Mouse (Mus musculus): ENCODE results near the gene Maz.

Maz gene

GRCm38 (mm10) chr7:127008239-127009019 is 18.4 kb downstream of the Maz start:
- DNase-seq (ENCODE audit: low spot score in 2 of 2) = no peak

- DNase-seq (ENCODE audit: low spot score in 2 of 2) = no peak
Measured at GRCm38 (mm10) chr7:127007313-127008024, 19.4 kb downstream of the Maz start.

GRCm38 (mm10) chr7:127004122-127004875 is 22.5 kb downstream of the Maz start:
- no peak for DNase-seq (ENCODE audit: low spot score in 2 of 2)

- no peak for DNase-seq (ENCODE audit: low spot score in 2 of 2)
Measured at GRCm38 (mm10) chr7:127003620-127004019, 23.2 kb downstream of the Maz start.

GRCm38 (mm10) chr7:126999568-126999967 is 27.3 kb downstream of the Maz start:
- no peak for DNase-seq (ENCODE audit: low spot score in 2 of 2)

GRCm38 (mm10) chr7:126996449-126996848 is 30.4 kb downstream of the Maz start:
- no peak for DNase-seq (ENCODE audit: low spot score in 2 of 2)

- DNase-seq (ENCODE audit: low spot score in 2 of 2) = peak; percentile 47 to 50
Measured at GRCm38 (mm10) chr7:126988816-126989215, 38.0 kb downstream of the Maz start.

- DNase-seq (ENCODE audit: low spot score in 2 of 2) = peak in 1 of 2 experiments; percentile 44
Measured at GRCm38 (mm10) chr7:126986319-126986718, 40.5 kb downstream of the Maz start.

- DNase-seq (ENCODE audit: low spot score in 2 of 2) = no peak
Measured at GRCm38 (mm10) chr7:126984667-126985444, 42.0 kb downstream of the Maz start.

GRCm38 (mm10) chr7:126983113-126983512 is 43.7 kb downstream of the Maz start:
- no peak for DNase-seq (ENCODE audit: low spot score in 2 of 2)

GRCm38 (mm10) chr7:126982054-126982453 is 44.8 kb downstream of the Maz start:
- DNase-seq (ENCODE audit: low spot score in 2 of 2) = no peak

GRCm38 (mm10) chr7:126981601-126982000 is 45.2 kb downstream of the Maz start:
- DNase-seq (ENCODE audit: low spot score in 2 of 2) = no peak

GRCm38 (mm10) chr7:126978841-126979240 is 48.0 kb downstream of the Maz start:
- DNase-seq (ENCODE audit: low spot score in 2 of 2) = no peak

- DNase-seq (ENCODE audit: low spot score in 2 of 2) = no peak
Measured at GRCm38 (mm10) chr7:126976878-126977459, 49.9 kb downstream of the Maz start.

- peak; percentile 90 to 98 for DNase-seq (ENCODE audit: low spot score in 2 of 2)
Measured at GRCm38 (mm10) chr7:126975950-126976866, 50.6 kb downstream of the Maz start, which contains the start of gene Cdiptos. Gene Cdiptos (minus strand): TSS chr7:126976098.

- no peak for DNase-seq (ENCODE audit: low spot score in 2 of 2)
Measured at GRCm38 (mm10) chr7:126975893-126975949, 51.1 kb downstream of the Maz start, which contains the start of gene Cdipt. Gene Cdipt (plus strand): TSS chr7:126975914.

GRCm38 (mm10) chr7:126975493-126975892 is 51.3 kb downstream of the Maz start:
- no peak for DNase-seq (ENCODE audit: low spot score in 2 of 2)

Data from thymus, postnatal 10 days (tissue).